Mouse (Mus musculus): Measurements from ENCODE around the gene Olfr801.

Gene Olfr801

GRCm38 (mm10) chr10:129673765-129674164, at the start of gene Olfr801:
Gene Olfr801 (minus strand): TSS chr10:129673865.
- no peak for DNase-seq

GRCm38 (mm10) chr10:129702910-129703309, 29.2 kb upstream of the Olfr801 start, which contains the start of gene Olfr804:
Gene Olfr804 (plus strand): TSS chr10:129703210.
- no peak for DNase-seq

GRCm38 (mm10) chr10:129694186-129694585, 20.5 kb upstream of the Olfr801 start, which contains the start of gene Olfr803:
Gene Olfr803 (minus strand): TSS chr10:129694286.
- no peak for DNase-seq

GRCm38 (mm10) chr10:129688069-129688468, 14.4 kb upstream of the Olfr801 start, which contains the start of gene Olfr802:
Gene Olfr802 (minus strand): TSS chr10:129688169.
- no peak for DNase-seq

GRCm38 (mm10) chr10:129657394-129657793, 16.3 kb downstream of the Olfr801 start, which contains the start of gene Olfr800:
Gene Olfr800 (plus strand): TSS chr10:129657694.
- no peak for DNase-seq

GRCm38 (mm10) chr10:129651763-129652162, 21.9 kb downstream of the Olfr801 start:
- DNase-seq = no peak

GRCm38 (mm10) chr10:129637184-129637583, 36.5 kb downstream of the Olfr801 start, which contains the start of gene Olfr799:
Gene Olfr799 (plus strand): TSS chr10:129637484.
- DNase-seq = no peak

GRCm38 (mm10) chr10:129627834-129628233, 45.8 kb downstream of the Olfr801 start, which contains the start of gene Olfr798:
Gene Olfr798 (minus strand): TSS chr10:129627934.
- no peak for DNase-seq

GRCm38 (mm10) chr10:129623251-129623650, 50.4 kb downstream of the Olfr801 start:
- DNase-seq = no peak

GRCm38 (mm10) chr10:129621724-129622123, 51.9 kb downstream of the Olfr801 start:
- DNase-seq = no peak

Data from lung, adult 18-20 months (tissue).